Mouse (Mus musculus) olfactory bulb, adult 2 months (tissue): ENCODE measurements around the gene Gstp2.

ENCODE experiments used
- CTCF ChIP-seq: fragments of 200-500 bp; IDR thresholded peaks from 2 replicates; pipeline ENCODE4 v1.5.1; 2012; ENCODE audit warnings: low read depth, mild to moderate bottlenecking, low read length, moderate library complexity; ENCODE audit not compliant: insufficient read depth
- POLR2A ChIP-seq: fragments of 200-500 bp; IDR thresholded peaks from 2 replicates; pipeline ENCODE4 v1.6.1; 2012; ENCODE audit warnings: mild to moderate bottlenecking, low read depth, low read length, moderate library complexity; ENCODE audit not compliant: insufficient read depth

- TF ChIP-seq CTCF (no peak), POLR2A (no peak)
These were observed 40.3 kb upstream of the Gstp2 start for GRCm38 (mm10) chr19:4086156-4086555.
